Mouse (Mus musculus) heart, postnatal 0 days (tissue): ENCODE data around the gene Cpt2. TPM values are rescaled to one million over a fixed set of nuclear protein-coding genes. Genes with fewer than 3 reads are reported as not detected.

Experiments used
- ATAC-seq: fragments of 200-750 bp; cut with Nextera tagmentation; 2 replicates; pipeline ENCODE4 v1.8.0; 2017; ENCODE audit warnings: low read depth, moderate number of reproducible peaks, moderate library complexity; ENCODE audit not compliant: insufficient read depth
- DNase-seq: peaks from one replicate; pipeline ENCODE4 v3.0.0-alpha.2; 2016; ENCODE audit warnings: low spot score
- H3K27ac ChIP-seq: fragments of 300-500 bp; sonication (generic); 2 replicates; pipeline ENCODE4 v1.5.1; 2014; ENCODE audit warnings: low read depth, mild to moderate bottlenecking
- H3K27me3 ChIP-seq: fragments of 300-500 bp; sonication (generic); 2 replicates; pipeline ENCODE4 v1.6.1; 2014; ENCODE audit warnings: low read length, mixed read lengths; ENCODE audit not compliant: control insufficient read depth, insufficient read depth
- H3K36me3 ChIP-seq: fragments of 300-500 bp; sonication (generic); replicated peaks from 2 replicates; pipeline ENCODE4 v1.6.1; 2014; ENCODE audit warnings: low read length, mixed read lengths; ENCODE audit not compliant: control insufficient read depth, insufficient read depth
- H3K4me1 ChIP-seq: fragments of 300-500 bp; sonication (generic); 2 replicates; pipeline ENCODE4 v1.6.1; 2014; ENCODE audit warnings: antibody characterized with exemption; ENCODE audit not compliant: control insufficient read depth, insufficient read depth
- H3K4me2 ChIP-seq: fragments of 300-500 bp; sonication (generic); 2 replicates; pipeline ENCODE4 v1.6.1; 2014; ENCODE audit warnings: low read depth, mild to moderate bottlenecking, low read length, moderate library complexity
- H3K4me3 ChIP-seq: fragments of 300-500 bp; sonication (generic); 2 replicates; pipeline ENCODE4 v1.5.1; 2014; ENCODE audit warnings: low read depth, low read length
- H3K9ac ChIP-seq: fragments of 300-500 bp; sonication (generic); replicated peaks from 2 replicates; pipeline ENCODE4 v1.6.1; 2014; ENCODE audit warnings: low read depth, low read length, mixed read lengths
- H3K9me3 ChIP-seq: fragments of 300-500 bp; sonication (generic); replicated peaks from 2 replicates; pipeline ENCODE4 v1.6.1; 2016; ENCODE audit warnings: low read length; ENCODE audit not compliant: control insufficient read depth
- CTCF ChIP-seq: IDR thresholded peaks from 2 replicates; pipeline ENCODE4 v1.5.1; 2016; ENCODE audit warnings: antibody characterized with exemption, control low read depth, low read depth
- EP300 ChIP-seq: IDR thresholded peaks from 2 replicates; pipeline ENCODE4 v1.6.1; 2016; ENCODE audit warnings: antibody characterized with exemption, low read depth
- WGBS: fragments of 180-500 bp; shearing (Covaris S2); extraction: QIAGEN DNeasy Blood & Tissue Kit; methylation state at CpG from one replicate; pipeline ENCODE4 v1.1.7; 2014; 5-methylcytosine and 5-hydroxymethylcytosine counted together
- polyA plus RNA-seq: library from polyadenylated mRNA; unstranded; fragments of >200 nt; fragmentation: Nextera tagmentation; extraction: Ambion mirVana; gene quantifications from 2 replicates; pipeline ENCODE4 v1.2.1, GENCODE M21; 2015
- total RNA-seq: library from RNA; depleted of rRNA; stranded (reverse); fragments of >200 nt; gene quantifications from 2 replicates; pipeline ENCODE4 v1.2.3, GENCODE M21; 2014; ENCODE audit warnings: low replicate concordance; rRNA removed

Cpt2 gene
- total and polyA plus RNA-seq, 2 experiments from 2014 or later = 159 to 160 TPM

DNA sequence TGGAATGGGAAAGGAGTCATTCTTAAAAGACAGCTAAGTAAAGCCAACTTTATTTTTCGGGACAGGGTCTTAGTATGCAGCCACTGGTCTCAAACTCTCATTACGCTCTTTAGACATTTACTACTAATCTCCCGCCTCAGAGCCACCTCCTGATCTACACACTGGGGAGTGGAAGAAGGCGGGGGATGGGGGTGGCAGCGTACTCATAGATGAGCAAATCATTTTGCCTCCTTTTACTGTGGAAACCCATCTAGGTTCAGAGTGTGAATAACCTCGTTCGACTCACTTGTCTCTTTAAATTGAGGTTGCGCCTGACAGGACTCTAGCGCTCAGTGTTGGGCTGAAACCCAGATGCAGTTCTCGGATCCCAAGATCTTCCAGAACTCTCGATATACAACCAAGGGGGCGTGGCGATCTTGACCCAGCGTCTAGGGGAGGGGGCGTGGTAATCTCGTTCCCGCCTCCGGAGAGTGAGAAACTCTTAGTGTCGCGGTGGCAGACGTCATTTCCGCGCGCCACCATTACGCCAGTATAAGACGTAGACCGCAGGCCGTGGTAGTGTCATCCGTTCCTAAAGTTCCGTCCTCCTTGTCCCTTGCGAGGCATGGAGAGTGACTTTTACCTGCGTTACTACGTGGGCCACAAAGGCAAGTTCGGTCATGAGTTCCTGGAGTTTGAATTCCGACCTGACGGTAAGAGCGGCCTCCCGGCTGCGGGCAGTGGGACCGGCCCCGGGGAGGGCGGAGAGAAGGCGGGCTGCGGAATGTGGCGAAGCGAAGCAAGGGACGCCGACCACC is 44.0 kb downstream of the Cpt2 start, which contains the start of gene Magoh:
Gene Magoh (plus strand): TSS at position 502 of the 797 bp plus-strand sequence.
- no peak for TF ChIP-seq EP300
- no peak for TF ChIP-seq CTCF

DNA sequence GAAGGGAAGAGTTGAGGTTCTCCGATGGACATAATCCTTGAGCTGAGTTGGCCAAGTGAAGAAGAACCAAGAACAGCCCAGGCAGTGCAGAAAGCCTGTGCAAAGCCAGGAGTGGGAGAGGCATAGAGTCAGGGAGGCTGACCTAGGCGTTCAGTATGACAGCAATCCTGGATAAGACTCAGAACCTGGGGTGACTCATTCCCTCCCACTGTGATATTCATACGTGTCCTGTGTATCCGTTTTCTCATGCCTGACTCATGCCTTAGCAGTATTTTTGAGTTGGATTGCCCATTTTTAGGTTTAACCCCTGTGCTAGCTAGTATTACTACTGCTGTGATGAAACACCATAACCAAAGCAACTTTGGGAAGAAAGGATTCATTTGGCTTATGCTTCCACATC is 58.5 kb downstream of the Cpt2 start:
- Histone ChIP-seq H3K9me3 (no peaks in the 10 kb centered on the region), H3K9ac (no peak overlapping the region), H3K4me3 (no peak overlapping the region), H3K4me2 (no peak overlapping the region), H3K4me1 (no peaks in the 10 kb centered on the region), H3K36me3 (no peaks in the 10 kb centered on the region), H3K27ac (no peak overlapping the region), H3K27me3 (no peaks in the 10 kb centered on the region)
- DNase-seq = no peak
- no peak for ATAC-seq
- WGBS = 47% methylated on average over 4 of the region's 4 CpGs
- no peak for TF ChIP-seq EP300
- TF ChIP-seq CTCF = no peak

More for the DNA sequence above, 44.0 kb downstream of the Cpt2 start, which contains the start of gene Magoh:
- Histone ChIP-seq H3K27me3 (no peaks in the 10 kb centered on the region), H3K9me3 (no peaks in the 10 kb centered on the region), H3K9ac (peak within 1 kb of the TSS; percentile 87), H3K4me3 (peak within 1 kb of the TSS; percentile 88), H3K4me2 (peak within 1 kb of the TSS; percentile 86), H3K27ac (peak within 1 kb of the TSS; percentile 77), H3K36me3 (peaks cover 28% of the 10 kb centered on the region), H3K4me1 (peaks cover 8% of the 10 kb centered on the region)
- peak; percentile 96 for ATAC-seq
- peak; percentile 96 for DNase-seq
- WGBS = 3% methylated on average over 47 of the region's 48 CpGs

- WGBS = 79% methylated on average over 7 of the region's 7 CpGs
- H3K9me3 ChIP-seq = no peaks in the 10 kb centered on the region
- DNase-seq (no peak), ATAC-seq (no peak)
- TF ChIP-seq CTCF = no peak
- no peak for TF ChIP-seq EP300
- no peak overlapping the region for H3K9ac ChIP-seq
- no peak overlapping the region for H3K4me3 ChIP-seq
- no peaks in the 10 kb centered on the region for H3K36me3 ChIP-seq
- H3K27ac ChIP-seq = no peak overlapping the region
- H3K4me1 ChIP-seq = no peaks in the 10 kb centered on the region
- H3K27me3 ChIP-seq = no peaks in the 10 kb centered on the region
- H3K4me2 ChIP-seq = no peak overlapping the region
These were observed 64.4 kb downstream of the Cpt2 start for GRCm38 (mm10) chr4:107858995-107859394.

- H3K9ac ChIP-seq = no peak overlapping the region
- WGBS = 59% methylated on average over 11 of the region's 11 CpGs
- DNase-seq (no peak), ATAC-seq (no peak)
- no peaks in the 10 kb centered on the region for H3K4me1 ChIP-seq
- no peak for TF ChIP-seq CTCF
- no peak for TF ChIP-seq EP300
- H3K27ac ChIP-seq = no peak overlapping the region
- H3K36me3 ChIP-seq = no peaks in the 10 kb centered on the region
- no peak overlapping the region for H3K4me3 ChIP-seq
- H3K27me3 ChIP-seq = no peaks in the 10 kb centered on the region
- H3K4me2 ChIP-seq = no peak overlapping the region
- H3K9me3 ChIP-seq = no peaks in the 10 kb centered on the region
These were observed 66.3 kb downstream of the Cpt2 start for GRCm38 (mm10) chr4:107856958-107857686.

Other genes with a start within 250 kb of the Cpt2 start
- gene Dmrtb1, start 239.4 kb downstream of the Cpt2 start, total RNA-seq = not detected in 2 replicates
- not detected in 2 replicates for gene Dmrtb1, start 239.4 kb downstream of the Cpt2 start, polyA plus RNA-seq
- 0.43 TPM in 1 of 2 replicates, not detected in the other for gene Lrp8, start 121.3 kb downstream of the Cpt2 start, total RNA-seq
- 0.49 and 0.57 TPM in 2 replicates for gene Lrp8, start 121.3 kb downstream of the Cpt2 start, polyA plus RNA-seq
- 28.9 and 61.5 TPM in 2 replicates for gene Magoh, start 43.9 kb downstream of the Cpt2 start, total RNA-seq
- 84.4 and 86.3 TPM in 2 replicates for gene Magoh, start 43.9 kb downstream of the Cpt2 start, polyA plus RNA-seq
- 42.3 and 46.0 TPM in 2 replicates for gene 0610037L13Rik, start 33.8 kb downstream of the Cpt2 start, total RNA-seq
- 98.6 and 98.9 TPM in 2 replicates for gene 0610037L13Rik, start 33.8 kb downstream of the Cpt2 start, polyA plus RNA-seq
- 0.65 TPM in 1 of 2 replicates, not detected in the other for gene Slc1a7, start 44.7 kb upstream of the Cpt2 start, total RNA-seq
- gene Slc1a7, start 44.7 kb upstream of the Cpt2 start, polyA plus RNA-seq = 0.08 and 0.10 TPM in 2 replicates
- 2.3 and 5.0 TPM in 2 replicates for gene Podn, start 172.8 kb upstream of the Cpt2 start, total RNA-seq
- gene Podn, start 172.8 kb upstream of the Cpt2 start, polyA plus RNA-seq = 0.53 and 0.92 TPM in 2 replicates
- gene Scp2, start 221.4 kb upstream of the Cpt2 start, total RNA-seq = 115 and 160 TPM in 2 replicates
- gene Scp2, start 221.4 kb upstream of the Cpt2 start, polyA plus RNA-seq = 243 and 246 TPM in 2 replicates
- gene Echdc2, start 241.8 kb upstream of the Cpt2 start, total RNA-seq = 39.0 and 48.5 TPM in 2 replicates
- gene Echdc2, start 241.8 kb upstream of the Cpt2 start, polyA plus RNA-seq = 27.1 and 28.0 TPM in 2 replicates